Mouse (Mus musculus): ENCODE measurements around the gene Ppp1r14b. TPM values are rescaled to one million over a fixed set of nuclear protein-coding genes. Genes with fewer than 3 reads are reported as not detected.

Ppp1r14b gene
- polyA plus RNA-seq, 1 experiment from 2014 or later: 53.8 TPM

GRCm38 (mm10) chr19:7013984-7014383 is 39.2 kb downstream of the Ppp1r14b start:
- H3K9ac ChIP-seq (replicated peaks; ENCODE audit: low read length): no peak overlapping the region
- H3K4me3 ChIP-seq (ENCODE audit: low read length): no peak overlapping the region
- no peaks in the 10 kb centered on the region for H3K27me3 ChIP-seq (ENCODE audit: insufficient read depth, low read length)
- H3K27ac ChIP-seq (ENCODE audit: low read length): no peak overlapping the region
- 83% methylated on average over 9 of the region's 9 CpGs for WGBS
- H3K9me3 ChIP-seq (ENCODE audit: low read length): no peaks in the 10 kb centered on the region
- H3K36me3 ChIP-seq (ENCODE audit: insufficient read depth, low read length): no peaks in the 10 kb centered on the region
- ATAC-seq (ENCODE audit: low FRiP score, low TSS enrichment): no peak
- H3K4me1 ChIP-seq (ENCODE audit: insufficient read depth, low read length): no peaks in the 10 kb centered on the region
- no peak overlapping the region for H3K4me2 ChIP-seq (replicated peaks; ENCODE audit: low read depth, low read length)

GRCm38 (mm10) chr19:7014481-7015135 is 39.8 kb downstream of the Ppp1r14b start:
- no peak for ATAC-seq (ENCODE audit: low FRiP score, low TSS enrichment)
- H3K4me3 ChIP-seq (ENCODE audit: low read length): no peak overlapping the region
- WGBS: 92% methylated on average over 20 of the region's 20 CpGs
- H3K27ac ChIP-seq (ENCODE audit: low read length): no peak overlapping the region
- no peak overlapping the region for H3K4me2 ChIP-seq (replicated peaks; ENCODE audit: low read depth, low read length)
- no peaks in the 10 kb centered on the region for H3K4me1 ChIP-seq (ENCODE audit: insufficient read depth, low read length)
- no peaks in the 10 kb centered on the region for H3K9me3 ChIP-seq (ENCODE audit: low read length)
- H3K36me3 ChIP-seq (ENCODE audit: insufficient read depth, low read length): peaks cover 2% of the 10 kb centered on the region; the same call in 1 of the 2 replicates
- no peaks in the 10 kb centered on the region for H3K27me3 ChIP-seq (ENCODE audit: insufficient read depth, low read length)
- no peak overlapping the region for H3K9ac ChIP-seq (replicated peaks; ENCODE audit: low read length)

GRCm38 (mm10) chr19:7017541-7018457 is 43.0 kb downstream of the Ppp1r14b start:
- H3K4me3 ChIP-seq (ENCODE audit: low read length): no peak overlapping the region
- no peak overlapping the region for H3K27ac ChIP-seq (ENCODE audit: low read length)
- H3K4me2 ChIP-seq (replicated peaks; ENCODE audit: low read depth, low read length): no peak overlapping the region
- no peaks in the 10 kb centered on the region for H3K4me1 ChIP-seq (ENCODE audit: insufficient read depth, low read length)
- no peak overlapping the region for H3K9ac ChIP-seq (replicated peaks; ENCODE audit: low read length)
- WGBS: 73% methylated on average over 12 of the region's 12 CpGs
- ATAC-seq (ENCODE audit: low FRiP score, low TSS enrichment): no peak
- H3K36me3 ChIP-seq (ENCODE audit: insufficient read depth, low read length): peaks cover 31% of the 10 kb centered on the region
- H3K9me3 ChIP-seq (ENCODE audit: low read length): no peaks in the 10 kb centered on the region
- H3K27me3 ChIP-seq (ENCODE audit: insufficient read depth, low read length): no peaks in the 10 kb centered on the region

- no peak overlapping the region for H3K9ac ChIP-seq (replicated peaks; ENCODE audit: low read length)
- peaks cover 36% of the 10 kb centered on the region for H3K36me3 ChIP-seq (ENCODE audit: insufficient read depth, low read length)
- H3K4me2 ChIP-seq (replicated peaks; ENCODE audit: low read depth, low read length): no peak overlapping the region
- H3K4me1 ChIP-seq (ENCODE audit: insufficient read depth, low read length): no peaks in the 10 kb centered on the region
- no peak for ATAC-seq (ENCODE audit: low FRiP score, low TSS enrichment)
- no peaks in the 10 kb centered on the region for H3K27me3 ChIP-seq (ENCODE audit: insufficient read depth, low read length)
- H3K4me3 ChIP-seq (ENCODE audit: low read length): no peak overlapping the region
- H3K9me3 ChIP-seq (ENCODE audit: low read length): no peaks in the 10 kb centered on the region
- H3K27ac ChIP-seq (ENCODE audit: low read length): no peak overlapping the region
- 82% methylated on average over 11 of the region's 11 CpGs for WGBS
These were observed 43.8 kb downstream of the Ppp1r14b start for GRCm38 (mm10) chr19:7018546-7018945.

DNA sequence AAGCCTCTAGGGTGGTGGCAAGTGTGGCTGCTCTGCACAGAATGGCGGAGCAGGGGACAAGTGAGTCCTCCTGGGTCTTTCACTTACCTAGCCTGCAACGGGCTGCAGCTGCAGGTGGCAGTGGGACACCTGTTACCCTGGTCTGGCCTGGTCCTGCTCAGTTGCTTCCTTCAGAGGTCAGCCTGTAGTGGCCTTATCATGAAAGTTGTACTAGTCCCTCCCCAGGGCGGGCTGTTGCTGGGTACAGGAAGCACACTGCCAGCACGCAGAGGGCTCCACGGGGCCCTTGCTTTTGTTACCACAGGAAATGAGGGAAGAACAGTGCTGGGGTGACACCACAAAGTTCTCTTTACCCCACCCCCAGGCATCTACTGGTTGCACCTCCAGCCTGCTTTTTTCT is 44.4 kb downstream of the Ppp1r14b start, which contains the start of gene Fermt3:
Fermt3 (minus strand) TSS at position 279 of the 400 bp plus-strand sequence.
- Histone ChIP-seq H3K4me2 (replicated peaks; ENCODE audit: low read depth, low read length) (no peak within 1 kb of the TSS), H3K36me3 (ENCODE audit: insufficient read depth, low read length) (peaks cover 41% of the 10 kb centered on the region), H3K9ac (replicated peaks; ENCODE audit: low read length) (no peak within 1 kb of the TSS), H3K4me1 (ENCODE audit: insufficient read depth, low read length) (no peaks in the 10 kb centered on the region), H3K9me3 (ENCODE audit: low read length) (no peaks in the 10 kb centered on the region), H3K4me3 (ENCODE audit: low read length) (no peak within 1 kb of the TSS), H3K27ac (ENCODE audit: low read length) (no peak within 1 kb of the TSS; the same call in 1 of the 2 replicates), H3K27me3 (ENCODE audit: insufficient read depth, low read length) (no peaks in the 10 kb centered on the region)
- no peak for ATAC-seq (ENCODE audit: low FRiP score, low TSS enrichment)
- 74% methylated on average over 5 of the region's 5 CpGs for WGBS

GRCm38 (mm10) chr19:7020224-7020641 is 45.5 kb downstream of the Ppp1r14b start:
- H3K9ac ChIP-seq (replicated peaks; ENCODE audit: low read length): no peak overlapping the region
- H3K4me1 ChIP-seq (ENCODE audit: insufficient read depth, low read length): no peaks in the 10 kb centered on the region
- no peaks in the 10 kb centered on the region for H3K9me3 ChIP-seq (ENCODE audit: low read length)
- no peak overlapping the region for H3K4me2 ChIP-seq (replicated peaks; ENCODE audit: low read depth, low read length)
- ATAC-seq (ENCODE audit: low FRiP score, low TSS enrichment): peak; percentile 57; the same call in 1 of the 2 replicates
- H3K4me3 ChIP-seq (ENCODE audit: low read length): no peak overlapping the region
- H3K27me3 ChIP-seq (ENCODE audit: insufficient read depth, low read length): no peaks in the 10 kb centered on the region
- H3K36me3 ChIP-seq (ENCODE audit: insufficient read depth, low read length): peaks cover 51% of the 10 kb centered on the region
- 43% methylated on average over 3 of the region's 3 CpGs for WGBS
- no peak overlapping the region; the same call in 1 of the 2 replicates for H3K27ac ChIP-seq (ENCODE audit: low read length)

Other genes with a start within 250 kb of the Ppp1r14b start
- gene Rps6ka4, start 134.3 kb upstream of the Ppp1r14b start, polyA plus RNA-seq (2015; fragmentation: Nextera tagmentation; extraction: Ambion mirVana): 27.1 and 28.3 TPM in 2 replicates
- gene Ccdc88b, start 116.8 kb upstream of the Ppp1r14b start, polyA plus RNA-seq (2015; fragmentation: Nextera tagmentation; extraction: Ambion mirVana): 0.74 and 0.75 TPM in 2 replicates
- 141 and 145 TPM in 2 replicates for gene Trmt112, start 65.3 kb upstream of the Ppp1r14b start, polyA plus RNA-seq (2015; fragmentation: Nextera tagmentation; extraction: Ambion mirVana)
- 325 and 350 TPM in 2 replicates for gene Prdx5, start 64.9 kb upstream of the Ppp1r14b start, polyA plus RNA-seq (2015; fragmentation: Nextera tagmentation; extraction: Ambion mirVana)
- 18.0 and 19.4 TPM in 2 replicates for gene Esrra, start 53.2 kb upstream of the Ppp1r14b start, polyA plus RNA-seq (2015; fragmentation: Nextera tagmentation; extraction: Ambion mirVana)
- gene Catsperz, start 49.6 kb upstream of the Ppp1r14b start, polyA plus RNA-seq (2015; fragmentation: Nextera tagmentation; extraction: Ambion mirVana): 3.4 and 3.7 TPM in 2 replicates
- gene Kcnk4, start 40.5 kb upstream of the Ppp1r14b start, polyA plus RNA-seq (2015; fragmentation: Nextera tagmentation; extraction: Ambion mirVana): 0.42 and 0.71 TPM in 2 replicates
- gene Bad, start 33.1 kb upstream of the Ppp1r14b start, polyA plus RNA-seq (2015; fragmentation: Nextera tagmentation; extraction: Ambion mirVana): 71.2 and 86.6 TPM in 2 replicates
- gene Gpr137, start 32.5 kb upstream of the Ppp1r14b start, polyA plus RNA-seq (2015; fragmentation: Nextera tagmentation; extraction: Ambion mirVana): 29.5 and 30.4 TPM in 2 replicates
- gene Plcb3, start 1.5 kb downstream of the Ppp1r14b start, polyA plus RNA-seq (2015; fragmentation: Nextera tagmentation; extraction: Ambion mirVana): 44.1 and 48.8 TPM in 2 replicates
- 139 and 150 TPM in 2 replicates for gene Fkbp2, start 5.5 kb downstream of the Ppp1r14b start, polyA plus RNA-seq (2015; fragmentation: Nextera tagmentation; extraction: Ambion mirVana)
- gene Vegfb, start 12.7 kb downstream of the Ppp1r14b start, polyA plus RNA-seq (2015; fragmentation: Nextera tagmentation; extraction: Ambion mirVana): 25.1 and 37.3 TPM in 2 replicates
- gene Dnajc4, start 17.6 kb downstream of the Ppp1r14b start, polyA plus RNA-seq (2015; fragmentation: Nextera tagmentation; extraction: Ambion mirVana): 26.8 and 27.3 TPM in 2 replicates
- 30.9 and 35.0 TPM in 2 replicates for gene Nudt22, start 21.1 kb downstream of the Ppp1r14b start, polyA plus RNA-seq (2015; fragmentation: Nextera tagmentation; extraction: Ambion mirVana)
- 12.6 and 13.1 TPM in 2 replicates for gene Trpt1, start 21.2 kb downstream of the Ppp1r14b start, polyA plus RNA-seq (2015; fragmentation: Nextera tagmentation; extraction: Ambion mirVana)
- 5.7 and 6.4 TPM in 2 replicates for gene Fermt3, start 44.5 kb downstream of the Ppp1r14b start, polyA plus RNA-seq (2015; fragmentation: Nextera tagmentation; extraction: Ambion mirVana)
- gene Stip1, start 65.0 kb downstream of the Ppp1r14b start, polyA plus RNA-seq (2015; fragmentation: Nextera tagmentation; extraction: Ambion mirVana): 305 and 314 TPM in 2 replicates
- gene Macrod1, start 81.8 kb downstream of the Ppp1r14b start, polyA plus RNA-seq (2015; fragmentation: Nextera tagmentation; extraction: Ambion mirVana): 15.6 and 16.4 TPM in 2 replicates
- gene Flrt1, start 130.8 kb downstream of the Ppp1r14b start, polyA plus RNA-seq (2015; fragmentation: Nextera tagmentation; extraction: Ambion mirVana): 5.4 and 6.8 TPM in 2 replicates
- 231 and 241 TPM in 2 replicates for gene Otub1, start 231.3 kb downstream of the Ppp1r14b start, polyA plus RNA-seq (2015; fragmentation: Nextera tagmentation; extraction: Ambion mirVana)
- gene Cox8a, start 242.6 kb downstream of the Ppp1r14b start, polyA plus RNA-seq (2015; fragmentation: Nextera tagmentation; extraction: Ambion mirVana): 1,116 and 1,175 TPM in 2 replicates

Measured in kidney, embryonic 16.5 days (tissue).